ENCODE assay signal across 11 mouse cellular contexts in the genomic region with DNA sequence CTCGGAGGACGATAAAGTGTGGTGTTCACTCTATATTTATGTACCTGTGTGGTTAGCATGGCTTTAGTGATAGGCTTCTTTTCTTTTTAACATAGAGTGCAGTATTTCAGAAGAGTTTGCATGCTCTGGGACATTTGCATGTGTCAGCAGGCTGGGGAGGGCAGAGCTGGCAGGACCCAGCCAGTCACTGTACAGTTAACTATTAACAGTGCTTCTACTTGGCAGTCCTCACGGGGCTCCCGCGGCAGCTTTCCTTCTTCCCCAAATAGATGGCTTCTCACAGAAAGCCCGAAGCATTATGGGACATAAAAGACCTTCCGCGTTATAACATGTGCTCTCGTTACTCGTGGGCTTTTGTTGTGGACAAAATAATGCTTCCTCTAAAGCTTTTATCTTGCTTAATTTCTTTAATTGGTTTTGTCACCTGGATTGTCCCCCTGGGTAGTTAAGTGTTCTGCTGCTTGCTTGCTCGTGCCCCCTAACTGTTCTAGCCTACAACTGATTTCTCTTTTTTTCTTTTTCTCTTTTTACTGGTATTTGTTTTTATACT.
DNase-seq lines count a peak whose midpoint lies in the region; ATAC-seq and TF ChIP-seq lines count a peak whose summit lies in the region.
"Had no signal": no experiment of that assay in that cellular context is flagged by ENCODE, and none has a peak within 500 bp of the region (broad histone marks: within the 10 kb centered on the region; RNA-seq: fewer than 3 reads in every experiment).

No protein-coding gene starts in this region.

- no peak overlapping the region for H3K27ac ChIP-seq in liver, adult 2 months (replicated peaks; ENCODE audit: insufficient read depth, low read depth, low read length)
- H3K27ac ChIP-seq in liver, embryonic 12.5 days = no peak overlapping the region
- H3K27ac ChIP-seq in MEL (ENCODE audit: control insufficient read depth, low read depth, low read length) = peak overlapping the region; percentile 62; the same call in 1 of the 2 replicates
- H3K27ac ChIP-seq in intestine, embryonic 16.5 days (ENCODE audit: low read length) = no peak overlapping the region
- H3K27ac ChIP-seq: embryonic facial prominence, embryonic 13.5 days; heart, adult 2 months had no signal

- peak; percentile 94 for DNase-seq in heart, adult 11 months
- no peak for DNase-seq in heart, adult 8-10 months (ENCODE audit: low spot score)
- DNase-seq in liver, adult 2 months (ENCODE audit: extremely low read depth, low read depth, low spot score) = peak; percentile 87
- no peak for DNase-seq in MEL (ENCODE audit: low read depth, low spot score)
- peak; percentile 36 for DNase-seq in kidney, postnatal 10 days
- DNase-seq in c-Kit-positive CD71-positive TER-119-positive erythroid progenitor cells, embryonic 14.5 days (ENCODE audit: low spot score) = no peak

- 55% methylated on average over 11 of the region's 11 CpGs for WGBS in liver, adult 2 months
- WGBS in liver, embryonic 12.5 days (ENCODE audit: insufficient replicate concordance) = 81% methylated on average over 11 of the region's 11 CpGs
- WGBS in intestine, embryonic 16.5 days = 73% methylated on average over 11 of the region's 11 CpGs

- H3K27me3 ChIP-seq in liver, adult 2 months (ENCODE audit: control insufficient read depth, insufficient read depth, low read length) = no peaks in the 10 kb centered on the region
- no peaks in the 10 kb centered on the region for H3K27me3 ChIP-seq in liver, embryonic 12.5 days (replicated peaks)
- no peaks in the 10 kb centered on the region for H3K27me3 ChIP-seq in MEL (ENCODE audit: control insufficient read depth in 1 of 2, insufficient read depth in 2 of 2, low read length in 2 of 2)
- no peaks in the 10 kb centered on the region for H3K27me3 ChIP-seq in intestine, embryonic 16.5 days (replicated peaks; ENCODE audit: control insufficient read depth, insufficient read depth, low read length)
- H3K27me3 ChIP-seq: embryonic facial prominence, embryonic 13.5 days had no signal

- no peak overlapping the region for H3K4me2 ChIP-seq in liver, embryonic 12.5 days
- no peak overlapping the region for H3K4me2 ChIP-seq in intestine, embryonic 16.5 days (ENCODE audit: low read depth, low read length)
- H3K4me2 ChIP-seq: embryonic facial prominence, embryonic 13.5 days; lung, embryonic 14.5 days had no signal

- H3K9ac ChIP-seq in liver, adult 2 months (ENCODE audit: low read depth, low read length) = no peak overlapping the region
- no peak overlapping the region for H3K9ac ChIP-seq in liver, embryonic 12.5 days
- no peak overlapping the region for H3K9ac ChIP-seq in MEL (ENCODE audit: control insufficient read depth, low read depth, low read length, poor library complexity, severe bottlenecking)
- H3K9ac ChIP-seq in intestine, embryonic 16.5 days (ENCODE audit: low read depth, low read length) = no peak overlapping the region
- H3K9ac ChIP-seq: embryonic facial prominence, embryonic 13.5 days; lung, embryonic 14.5 days had no signal

- H3K4me1 ChIP-seq in liver, adult 2 months (ENCODE audit: control insufficient read depth, insufficient read depth, low read length) = peaks cover 19% of the 10 kb centered on the region
- H3K4me1 ChIP-seq in liver, embryonic 12.5 days = peaks cover 17% of the 10 kb centered on the region
- peaks cover 15 to 16% of the 10 kb centered on the region in 2 experiments for H3K4me1 ChIP-seq in MEL (ENCODE audit: control insufficient read depth in 1 of 2, insufficient read depth in 2 of 2, low read length in 2 of 2)
- H3K4me1 ChIP-seq in intestine, embryonic 16.5 days (ENCODE audit: control insufficient read depth, insufficient read depth, low read length) = no peaks in the 10 kb centered on the region; the same call in 1 of the 2 replicates
- H3K4me1 ChIP-seq: embryonic facial prominence, embryonic 13.5 days had no signal

- no peak for TF ChIP-seq EP300 in MEL (IDR thresholded peaks at IDR 0.05; ENCODE audit: low read depth in 1 of 2, low read length in 2 of 2)

- H3K4me3 ChIP-seq in liver, adult 2 months (ENCODE audit: insufficient read depth, low read depth, low read length) = no peak overlapping the region
- H3K4me3 ChIP-seq in liver, embryonic 12.5 days = no peak overlapping the region
- no peak overlapping the region for H3K4me3 ChIP-seq in MEL (ENCODE audit: control insufficient read depth in 1 of 2, insufficient read depth in 1 of 2, low read depth in 2 of 2, low read length in 2 of 2)
- no peak overlapping the region for H3K4me3 ChIP-seq in intestine, embryonic 16.5 days (ENCODE audit: low read length)
- H3K4me3 ChIP-seq: embryonic facial prominence, embryonic 13.5 days; heart, adult 2 months had no signal

- TF ChIP-seq CTCF in liver, adult 2 months (IDR thresholded peaks at IDR 0.05; ENCODE audit: low read depth, low read length) = no peak
- no peak for TF ChIP-seq CTCF in MEL (IDR thresholded peaks at IDR 0.05 in 2 of 3, conservative IDR thresholded peaks at IDR 0.05 in 1 of 3; ENCODE audit: control insufficient read depth in 1 of 3, insufficient read depth in 1 of 3, low read depth in 2 of 3, low read length in 3 of 3, poor library complexity in 1 of 3, severe bottlenecking in 1 of 3)

- no peaks in the 10 kb centered on the region for H3K9me3 ChIP-seq in liver, embryonic 12.5 days (replicated peaks)
- H3K9me3 ChIP-seq in MEL (replicated peaks; ENCODE audit: insufficient read depth, low read length) = no peaks in the 10 kb centered on the region
- H3K9me3 ChIP-seq in intestine, embryonic 16.5 days (ENCODE audit: control insufficient read depth, low read length) = no peaks in the 10 kb centered on the region
- H3K9me3 ChIP-seq: embryonic facial prominence, embryonic 13.5 days had no signal

- no peak for TF ChIP-seq POLR2A in liver, adult 2 months (IDR thresholded peaks at IDR 0.05; ENCODE audit: extremely low read depth, insufficient read depth, low read length)
- no peak for TF ChIP-seq POLR2A in MEL (IDR thresholded peaks at IDR 0.05; ENCODE audit: control insufficient read depth in 1 of 2, insufficient read depth in 1 of 2, low read depth in 1 of 2, low read length in 2 of 2, poor library complexity in 1 of 2)

- peaks cover 30% of the 10 kb centered on the region; the same call in 1 of the 2 replicates for H3K36me3 ChIP-seq in liver, adult 2 months (ENCODE audit: control insufficient read depth, insufficient read depth, low read length)
- peaks cover 65% of the 10 kb centered on the region for H3K36me3 ChIP-seq in liver, embryonic 12.5 days
- H3K36me3 ChIP-seq in MEL (ENCODE audit: control insufficient read depth in 1 of 2, insufficient read depth in 2 of 2, low read length in 2 of 2) = peaks cover 40 to 71% of the 10 kb centered on the region in 2 experiments
- peaks cover 2% of the 10 kb centered on the region; the same call in 1 of the 2 replicates for H3K36me3 ChIP-seq in intestine, embryonic 16.5 days (ENCODE audit: control insufficient read depth, insufficient read depth, low read length)

- H3K79me2 ChIP-seq in liver, adult 2 months (ENCODE audit: control insufficient read depth, insufficient read depth, low read length) = peaks cover 9% of the 10 kb centered on the region; the same call in 1 of the 2 replicates
- H3K79me2 ChIP-seq in MEL (ENCODE audit: control insufficient read depth, insufficient read depth, low read length, poor library complexity) = peaks cover 24% of the 10 kb centered on the region

- TF ChIP-seq RAD21 in MEL (IDR thresholded peaks at IDR 0.05; ENCODE audit: low read depth, low read length) = no peak

- ATAC-seq in liver, embryonic 12.5 days = no peak
- ATAC-seq in intestine, embryonic 16.5 days = no peak

TF ChIP-seq in MEL, 35 proteins besides CTCF, POLR2A, EP300 and RAD21:
- TF ChIP-seq SIN3A (IDR thresholded peaks at IDR 0.05; ENCODE audit: low read length) (0 out of 2 replicates have a peak, but pooled peaks have one; percentile 17), BHLHE40 (IDR thresholded peaks at IDR 0.05; ENCODE audit: borderline replicate concordance, low read depth, low read length) (no peak), POLR2AphosphoS5 (IDR thresholded peaks at IDR 0.05; ENCODE audit: borderline replicate concordance, low read depth, low read length) (no peak)
TF ChIP-seq in MEL: peak in this region for 1.

Comparison
In these comparisons a context has a peak if more than half of its experiments do, and no peak if none do; other contexts are left out.
1. DNase-seq: peak in heart, adult 11 months (single experiment), liver, adult 2 months (single experiment) and kidney, postnatal 10 days (single experiment); none in heart, adult 8-10 months (single experiment), MEL (single experiment) and c-Kit-positive CD71-positive TER-119-positive erythroid progenitor cells, embryonic 14.5 days (single experiment).